Mouse (Mus musculus): ENCODE measurements at regions not wholly inside any gene's neighbourhood (a gene's known extent, or its start where the extent isn't known, plus 50 kb on each side); places are given as distances from the start of the nearest gene placed in this dataset.
"Not testable (repeated sequence)": the region's sequence is repeated elsewhere in the genome, so short reads cannot be mapped to it uniquely, and the experiment has no call there.

DNA sequence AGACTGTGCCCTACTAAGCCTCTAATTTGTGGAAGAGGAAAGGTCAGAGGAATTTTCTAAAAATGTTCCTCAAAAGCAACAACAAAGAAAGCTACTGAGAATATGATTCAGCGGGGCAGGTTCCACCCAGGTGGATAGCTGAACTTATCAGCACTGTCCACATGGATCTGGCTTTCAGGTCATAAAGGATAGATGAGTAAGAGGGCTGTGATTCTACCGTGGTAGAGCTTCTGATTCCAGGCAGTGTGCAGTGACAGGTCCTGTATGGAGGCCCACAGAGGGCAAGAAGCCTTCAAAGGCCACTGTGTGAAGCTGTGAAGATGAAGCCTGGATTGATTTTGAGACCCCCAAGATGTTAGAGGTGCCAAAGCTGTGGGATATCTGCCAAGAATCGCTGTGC lies 51.8 kb downstream of the Teddm3 start:
- DNase-seq (ENCODE audit: low spot score), result not testable (repeated sequence)

DNA sequence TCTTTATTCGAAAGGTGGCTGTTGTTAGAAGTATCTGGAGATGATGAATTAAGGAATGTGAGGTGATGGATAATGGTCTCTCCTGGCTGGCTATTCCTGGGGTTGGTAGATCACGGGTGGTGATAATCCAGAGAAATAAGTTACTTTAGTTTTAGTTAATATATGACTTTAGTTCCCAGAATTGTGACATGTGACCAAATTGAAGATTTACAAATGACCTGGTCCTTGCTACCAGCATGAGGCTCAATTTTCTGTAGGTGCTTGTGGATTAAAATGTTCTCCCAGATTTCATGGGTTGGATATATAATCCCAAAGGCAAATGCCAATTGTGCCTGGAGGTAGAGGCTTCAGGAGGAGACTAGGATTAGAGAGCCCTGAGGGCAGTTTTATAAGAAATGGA lies 53.7 kb downstream of the Teddm3 start:
- DNase-seq (ENCODE audit: low spot score), result not testable (repeated sequence)

DNA sequence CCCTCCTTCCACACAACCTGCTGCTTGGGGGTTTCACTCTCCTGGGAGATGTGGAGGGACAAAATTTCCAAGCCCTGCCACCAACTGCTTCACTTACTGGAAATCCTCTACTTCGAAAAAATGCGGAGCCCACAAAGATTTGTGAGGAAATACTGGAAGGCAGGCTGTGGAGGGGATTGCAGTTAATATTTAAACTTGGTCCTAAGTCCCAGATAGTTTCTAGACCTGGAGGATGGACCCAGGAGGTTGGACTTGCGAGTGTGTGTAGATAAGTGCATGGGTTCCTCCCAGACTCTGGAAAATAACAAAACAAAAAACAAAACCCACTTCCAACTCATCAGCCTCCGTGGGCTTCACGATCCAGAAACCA lies 79.0 kb downstream of the Teddm3 start:
- no peak for DNase-seq (ENCODE audit: low spot score)

DNA sequence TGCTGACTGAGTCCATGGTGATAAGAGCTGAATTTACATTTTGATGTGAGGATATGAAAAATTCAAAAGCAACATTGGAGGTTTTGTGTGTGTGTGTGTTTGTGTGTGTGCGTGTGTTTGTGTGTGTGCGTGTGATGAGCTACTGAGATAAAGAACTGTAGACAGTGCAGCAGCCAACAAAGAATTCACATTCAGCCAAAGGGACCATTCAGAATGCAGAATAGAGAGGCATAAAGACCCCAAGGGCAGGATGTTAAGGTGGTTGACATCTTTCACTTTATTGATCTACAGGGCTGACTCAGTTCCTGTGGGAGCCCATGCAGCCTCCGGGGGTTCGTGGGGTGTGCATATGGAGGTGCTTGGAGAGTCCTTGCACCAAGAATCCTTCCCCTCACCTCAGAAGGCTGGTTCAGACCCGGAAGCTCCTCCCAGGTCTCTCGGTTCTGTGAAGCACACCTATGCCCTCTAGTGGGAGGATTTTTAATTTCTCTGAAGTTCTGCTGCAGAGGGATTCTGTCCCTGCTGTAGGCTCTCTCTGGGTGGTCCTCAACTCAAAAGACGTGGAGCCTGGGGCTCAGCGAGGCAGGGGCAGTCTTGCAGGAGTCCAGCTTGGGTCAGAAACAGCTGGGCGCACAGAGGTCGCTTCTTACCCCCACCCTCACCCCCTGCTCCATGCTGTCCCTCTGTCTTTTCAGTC lies 79.6 kb downstream of the Teddm3 start:
- DNase-seq (ENCODE audit: low spot score), result not testable (repeated sequence)

DNA sequence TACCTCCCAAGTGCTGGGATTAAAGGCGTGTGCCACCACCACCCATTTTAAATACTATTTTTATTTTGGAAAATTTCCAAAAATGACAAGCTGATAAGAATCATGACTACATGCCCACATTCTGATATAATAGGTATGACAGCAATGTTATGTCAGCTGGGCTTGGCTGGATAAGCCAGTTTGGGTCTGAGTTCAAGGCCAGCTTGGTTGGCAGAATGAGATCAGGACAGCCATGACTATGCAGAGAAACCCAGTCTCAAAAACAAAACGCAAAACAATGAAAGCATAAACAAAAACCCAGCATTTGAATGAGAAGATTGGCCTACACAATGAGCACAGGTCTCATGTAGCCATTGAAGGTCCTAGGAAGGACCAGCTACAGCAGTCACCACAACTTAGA lies 93.6 kb downstream of the Teddm3 start:
- DNase-seq (ENCODE audit: low spot score), result no peak

DNA sequence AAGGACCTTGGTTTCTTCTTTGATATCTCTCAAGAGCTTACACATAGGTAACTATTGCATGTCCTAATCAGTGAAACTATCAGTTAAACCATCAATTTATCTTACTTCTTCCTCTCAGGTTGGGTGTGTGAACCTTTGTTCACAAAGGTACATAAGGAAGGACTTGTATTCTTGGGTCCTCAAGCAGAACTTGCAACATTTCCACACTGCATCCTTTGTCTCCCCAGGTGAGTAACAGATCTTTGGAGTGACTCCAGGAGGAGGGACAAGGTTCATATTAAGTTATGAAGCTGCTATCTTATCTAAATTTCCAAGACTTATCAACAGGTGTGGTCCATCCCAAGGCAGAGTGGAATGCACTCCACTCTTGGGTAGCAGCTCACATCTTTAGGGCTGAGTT lies 99.0 kb downstream of the Teddm3 start:
- DNase-seq (ENCODE audit: low spot score), result no peak

DNA sequence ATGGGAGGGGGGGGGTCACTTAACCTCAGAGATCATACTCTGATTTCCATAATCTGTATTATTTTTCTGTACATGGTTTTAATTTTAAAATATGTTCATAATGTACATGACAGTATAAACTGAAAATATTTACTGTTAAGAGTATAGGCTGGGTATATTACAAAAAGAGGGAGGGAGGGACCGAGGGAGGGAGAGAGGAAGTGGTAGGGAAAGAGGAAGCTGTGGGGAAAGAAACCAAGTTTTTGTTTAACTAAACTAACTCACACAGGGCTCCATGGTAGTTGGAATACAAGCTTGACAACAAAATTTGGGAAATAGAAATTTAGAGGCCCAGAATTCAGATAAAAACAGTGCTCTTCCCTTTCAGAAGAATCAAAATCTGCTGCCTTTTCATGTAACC lies 131.7 kb downstream of the Teddm3 start:
- DNase-seq (ENCODE audit: low spot score), result not testable (repeated sequence)

DNA sequence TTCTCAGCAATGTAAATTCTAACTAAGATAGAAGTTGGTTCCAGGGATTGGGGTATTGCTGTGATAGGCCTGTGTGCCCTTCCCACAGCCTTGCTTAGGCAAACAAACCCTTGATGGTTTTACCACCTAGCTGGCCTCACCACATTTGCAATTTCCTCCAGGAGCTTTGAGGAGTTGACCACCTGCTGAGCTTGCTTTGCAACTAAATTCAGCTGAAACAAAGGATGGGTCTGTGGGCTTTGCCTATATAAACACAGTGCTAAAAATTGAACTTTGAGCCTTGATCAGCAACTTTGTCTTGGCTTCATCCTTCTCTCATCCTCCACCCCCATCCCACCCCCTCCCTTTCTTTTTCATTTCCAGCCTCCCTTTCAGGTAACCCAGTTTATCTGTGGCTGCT lies 148.9 kb downstream of the Teddm3 start:
- no peak for DNase-seq (ENCODE audit: low spot score)

DNA sequence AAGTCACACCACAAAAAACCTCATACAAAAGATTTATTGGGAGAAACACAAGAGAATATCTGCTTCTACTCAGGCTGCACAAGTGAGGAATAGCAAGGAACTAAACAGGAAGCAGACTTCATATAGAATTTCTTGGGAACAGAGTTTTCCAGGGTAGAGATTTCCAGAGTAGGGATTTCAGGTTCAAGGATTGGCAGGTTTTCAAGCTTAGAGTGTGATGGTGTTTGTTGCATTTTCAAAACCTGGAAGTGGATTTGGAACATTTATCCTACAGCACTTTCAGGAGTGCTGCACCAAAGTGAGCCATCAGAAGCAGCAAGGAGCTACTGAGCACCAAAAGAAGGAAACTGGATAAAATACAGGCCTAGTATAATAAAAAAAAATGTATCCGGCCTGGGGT lies 152.7 kb downstream of the Teddm3 start:
- DNase-seq (ENCODE audit: low spot score), result no peak

DNA sequence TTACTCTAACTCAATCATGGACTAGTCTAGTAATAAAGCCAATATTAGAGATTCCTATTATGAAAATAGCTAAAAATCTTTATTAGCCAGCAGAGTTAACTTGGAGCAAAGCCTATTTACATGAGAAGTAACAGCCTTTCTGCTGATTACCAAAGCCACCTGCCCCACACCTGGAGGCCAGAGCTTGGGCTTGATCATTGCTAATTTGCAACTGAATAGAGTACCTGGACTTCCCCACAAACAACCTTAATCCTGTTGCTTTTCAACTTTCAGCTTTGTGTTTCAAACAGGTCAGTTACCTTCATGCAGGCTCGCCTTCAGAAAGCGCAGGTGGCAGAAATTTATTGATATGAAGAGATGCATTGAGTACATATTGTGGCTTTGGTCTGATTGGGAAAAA lies 163.3 kb downstream of the Teddm3 start:
- DNase-seq (ENCODE audit: low spot score), result no peak

DNA sequence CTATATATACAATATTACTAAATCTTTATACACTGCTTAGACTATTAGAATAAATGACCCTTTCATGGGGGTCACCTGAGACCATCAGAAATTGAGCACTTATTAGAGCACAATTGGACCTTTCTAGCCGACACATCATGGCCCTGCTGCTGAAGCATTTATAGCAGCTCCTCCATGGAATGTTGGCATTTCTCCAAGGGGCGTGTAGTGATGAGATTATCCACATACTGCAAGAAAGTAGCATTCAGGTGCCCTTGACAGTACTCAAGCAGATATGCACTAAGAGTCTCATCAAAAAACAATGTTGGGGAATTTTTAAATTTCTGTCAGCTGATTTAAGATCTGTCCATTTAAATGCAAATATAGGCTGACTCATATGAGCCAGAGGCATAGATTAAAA lies 178.4 kb downstream of the Teddm3 start:
- peak; percentile 10 for DNase-seq (ENCODE audit: low spot score)

DNA sequence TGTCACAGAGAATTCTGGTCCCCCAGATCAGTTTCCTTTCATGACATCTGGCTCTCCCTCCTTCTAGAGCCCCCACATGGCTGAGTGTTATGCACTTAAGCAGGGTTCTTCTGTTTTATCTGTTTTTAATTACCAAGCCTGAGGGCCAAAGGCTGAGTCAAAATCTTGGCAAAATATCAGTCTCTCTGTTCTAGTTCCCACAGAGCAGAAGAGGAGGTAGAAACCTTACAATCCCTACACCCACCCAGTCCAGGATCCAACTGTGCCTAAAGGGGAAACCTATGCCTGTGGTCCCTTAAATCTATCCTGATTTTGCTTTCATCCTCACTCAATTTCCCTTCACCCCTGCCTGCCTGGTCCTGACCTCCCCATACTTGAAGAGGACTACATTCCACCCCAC lies 181.4 kb downstream of the Teddm3 start:
- DNase-seq (ENCODE audit: low spot score), result no peak

DNA sequence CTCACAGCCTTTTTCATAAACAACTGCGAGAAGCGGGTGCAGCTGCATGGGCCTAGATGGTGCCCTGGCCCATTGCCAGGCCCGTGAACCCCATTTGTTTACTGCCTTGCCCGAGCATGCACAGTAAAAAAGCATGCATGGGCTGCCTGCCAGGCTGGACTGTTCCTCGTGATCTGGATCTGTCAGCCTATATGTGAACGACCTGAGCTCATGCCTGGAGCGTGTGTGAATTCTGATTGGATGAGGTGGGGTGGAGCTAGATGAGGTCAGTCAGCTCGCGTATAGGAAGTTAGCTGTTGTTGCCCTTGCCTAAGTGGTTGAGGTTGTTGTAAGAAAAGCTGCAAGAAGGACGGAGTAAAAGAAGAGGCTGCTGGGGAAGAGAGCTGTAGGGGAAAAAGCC lies 194.9 kb downstream of the Teddm3 start:
- peak; percentile 69 for DNase-seq (ENCODE audit: low spot score)

DNA sequence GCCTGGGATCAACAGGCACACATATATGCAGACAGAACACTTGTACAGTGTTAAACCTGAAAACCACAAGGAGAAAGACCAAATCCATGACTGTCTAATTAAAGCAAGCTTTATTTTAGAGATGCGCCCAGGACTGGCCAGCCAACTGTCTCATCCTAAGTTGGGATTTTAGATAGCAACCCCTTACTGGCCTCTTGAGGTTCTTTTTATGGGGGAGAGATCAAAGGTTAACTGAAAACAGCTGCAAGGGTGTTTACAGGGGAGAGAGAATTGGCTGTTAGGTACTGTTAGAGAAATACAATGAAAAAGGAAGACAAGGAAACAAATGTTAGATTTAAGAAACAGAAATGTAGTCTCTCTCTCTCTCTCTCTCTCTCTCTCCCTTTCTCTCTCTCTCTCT lies 202.4 kb upstream of the Thpo start:
- DNase-seq (ENCODE audit: low spot score), result no peak

DNA sequence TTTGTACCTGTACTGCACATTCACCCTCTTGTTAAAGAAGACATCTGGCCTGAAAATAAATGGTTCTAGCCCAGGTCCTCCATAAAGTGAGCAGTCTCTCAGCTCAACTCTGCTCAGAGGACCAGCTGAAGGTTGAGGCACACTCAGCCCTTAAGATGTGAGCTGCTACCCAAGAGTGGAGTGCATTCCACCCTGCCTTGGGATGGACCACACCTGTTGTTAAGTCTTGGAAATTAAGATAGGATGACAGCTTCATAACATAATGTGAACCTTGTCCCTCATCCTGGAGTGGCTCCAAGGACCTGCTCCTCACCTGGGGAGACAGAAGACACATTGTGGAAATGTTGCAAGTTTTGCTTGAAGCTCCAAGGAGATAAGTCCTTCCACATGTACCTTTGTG lies 200.5 kb upstream of the Thpo start:
- DNase-seq (ENCODE audit: low spot score), result not testable (repeated sequence)

DNA sequence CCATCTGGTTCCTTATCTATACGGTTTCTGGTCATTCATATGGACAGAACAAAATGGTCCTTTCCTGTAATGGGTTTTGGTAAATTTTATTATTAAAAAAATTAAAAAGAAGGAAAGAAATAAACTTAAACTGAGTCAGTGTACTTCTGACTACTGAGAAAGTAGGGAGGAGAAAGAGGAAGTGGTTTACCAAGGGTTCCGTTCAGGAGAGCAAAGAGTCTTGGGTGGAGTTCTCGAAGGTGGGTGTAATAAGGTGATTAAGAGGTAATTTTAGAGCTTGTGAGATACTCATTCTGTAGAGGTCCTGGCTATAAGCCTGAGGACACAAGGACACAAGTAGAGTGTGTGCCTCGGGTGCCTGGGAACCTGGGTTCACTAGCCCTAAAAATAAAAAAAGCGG lies 195.7 kb upstream of the Thpo start:
- not testable (repeated sequence) for DNase-seq (ENCODE audit: low spot score)

DNA sequence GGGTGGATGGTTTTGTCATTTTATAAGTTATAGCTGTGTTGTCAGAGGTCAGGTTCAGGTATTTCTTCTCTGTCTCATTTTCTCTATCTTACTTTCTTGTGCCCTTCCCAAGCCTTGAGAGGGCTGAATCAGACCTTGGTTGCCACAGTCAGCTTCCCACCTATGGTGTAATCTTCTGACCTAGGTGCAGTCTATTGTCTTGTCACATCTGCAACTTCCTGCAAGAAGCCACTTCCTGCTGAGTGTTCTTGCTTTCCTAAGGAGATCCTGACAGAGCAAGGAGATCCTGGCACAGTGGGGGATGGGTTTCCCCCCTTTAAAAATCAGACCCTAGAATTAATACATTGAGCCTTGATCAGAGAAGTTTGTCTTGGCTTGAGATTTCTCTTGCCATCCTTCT lies 191.5 kb upstream of the Thpo start:
- DNase-seq (ENCODE audit: low spot score), result not testable (repeated sequence)

DNA sequence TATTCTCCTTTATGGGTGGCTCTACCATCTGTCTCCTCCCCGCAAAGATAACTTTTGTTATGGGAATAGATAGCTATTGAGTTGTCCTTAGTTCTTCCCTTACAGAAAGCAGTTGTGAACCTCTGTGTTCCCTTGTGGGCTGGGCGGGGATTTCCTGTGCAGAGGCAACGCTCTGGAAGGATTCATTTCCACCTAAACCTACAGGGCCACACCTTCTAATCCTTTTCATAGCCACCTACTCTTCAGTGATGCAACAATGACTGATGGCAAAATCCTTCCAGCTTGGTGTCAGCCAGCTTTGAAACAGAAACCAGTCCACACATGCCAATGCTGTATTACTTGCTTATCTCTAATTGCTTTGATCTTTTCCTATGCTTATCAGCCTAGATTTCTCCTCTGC lies 176.6 kb upstream of the Thpo start:
- not testable (repeated sequence) for DNase-seq (ENCODE audit: low spot score)

DNA sequence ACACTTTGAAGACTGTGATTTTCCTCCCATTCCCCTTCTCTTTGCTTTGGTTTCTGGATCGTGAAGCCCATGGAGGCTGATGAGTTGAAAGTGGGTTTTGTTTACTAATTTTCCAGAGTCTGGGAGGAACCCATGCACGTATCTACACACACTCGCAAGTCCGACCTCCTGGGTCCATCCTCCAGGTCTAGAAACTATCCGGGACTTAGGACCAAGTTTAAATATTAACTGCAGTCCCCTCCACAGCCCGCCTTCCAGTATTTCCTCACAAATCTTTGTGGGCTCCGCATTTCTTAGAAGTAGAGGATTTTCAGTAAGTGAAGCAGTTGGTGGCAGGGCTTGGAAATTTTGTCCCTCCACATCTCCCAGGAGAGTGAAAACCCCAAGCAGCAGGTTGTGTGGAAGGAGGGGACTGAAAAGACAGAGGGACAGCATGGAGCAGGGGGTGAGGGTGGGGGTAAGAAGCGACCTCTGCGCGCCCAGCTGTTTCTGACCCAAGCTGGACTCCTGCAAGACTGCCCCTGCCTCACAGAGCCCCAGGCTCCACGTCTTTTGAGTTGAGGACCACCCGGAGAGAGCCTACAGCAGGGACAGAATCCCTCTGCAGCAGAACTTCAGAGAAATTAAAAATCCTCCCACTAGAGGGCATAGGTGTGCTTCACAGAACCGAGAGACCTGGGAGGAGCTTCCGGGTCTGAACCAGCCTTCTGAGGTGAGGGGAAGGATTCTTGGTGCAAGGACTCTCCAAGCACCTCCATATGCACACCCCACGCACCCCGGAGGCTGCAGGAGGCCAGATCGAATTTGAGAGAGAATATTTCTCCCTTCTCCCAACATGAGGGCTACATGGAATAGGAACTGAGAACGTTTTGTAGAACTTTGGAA lies 174.4 kb upstream of the Thpo start:
- DNase-seq (ENCODE audit: low spot score), result not testable (repeated sequence)

DNA sequence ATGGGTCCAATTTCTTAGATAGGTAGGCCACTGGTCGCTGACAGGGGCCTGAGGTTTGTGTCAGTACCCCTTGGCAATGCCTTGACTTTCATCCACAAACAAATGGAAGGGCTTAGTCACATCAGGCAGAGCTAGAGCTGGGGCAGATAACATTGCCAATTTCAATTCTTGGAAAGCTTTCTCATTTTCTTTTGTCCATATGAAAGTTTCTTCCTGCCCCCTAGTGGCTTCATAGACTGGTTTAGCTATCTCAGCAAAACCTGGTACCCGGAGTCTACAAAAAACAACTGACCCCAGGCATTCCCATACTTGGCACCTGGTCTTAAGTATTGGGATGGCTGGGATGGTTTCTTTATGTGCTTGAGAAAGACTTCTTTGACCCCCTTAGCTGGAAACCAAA lies 161.4 kb upstream of the Thpo start:
- peak; percentile 9 for DNase-seq (ENCODE audit: low spot score)

DNA sequence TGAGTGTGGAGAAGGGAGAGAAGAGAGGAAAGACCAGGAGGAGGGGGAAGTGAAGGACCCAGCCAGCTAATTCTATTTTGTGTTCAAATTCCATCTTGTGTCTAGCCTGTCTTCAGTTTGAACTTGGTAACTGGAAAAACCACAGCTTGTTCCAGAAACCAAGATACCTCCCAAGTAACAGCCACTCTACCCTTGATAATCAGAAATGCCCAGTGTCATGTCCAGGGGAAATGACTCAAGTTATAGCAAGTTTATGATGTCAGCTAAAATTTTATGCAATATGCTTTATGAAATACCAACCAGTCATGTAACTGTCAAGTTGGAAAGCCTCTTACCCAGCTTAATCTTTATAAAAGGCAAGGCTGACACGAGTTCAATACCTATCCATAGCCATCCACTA lies 137.4 kb upstream of the Thpo start:
- no peak for DNase-seq (ENCODE audit: low spot score)

DNA sequence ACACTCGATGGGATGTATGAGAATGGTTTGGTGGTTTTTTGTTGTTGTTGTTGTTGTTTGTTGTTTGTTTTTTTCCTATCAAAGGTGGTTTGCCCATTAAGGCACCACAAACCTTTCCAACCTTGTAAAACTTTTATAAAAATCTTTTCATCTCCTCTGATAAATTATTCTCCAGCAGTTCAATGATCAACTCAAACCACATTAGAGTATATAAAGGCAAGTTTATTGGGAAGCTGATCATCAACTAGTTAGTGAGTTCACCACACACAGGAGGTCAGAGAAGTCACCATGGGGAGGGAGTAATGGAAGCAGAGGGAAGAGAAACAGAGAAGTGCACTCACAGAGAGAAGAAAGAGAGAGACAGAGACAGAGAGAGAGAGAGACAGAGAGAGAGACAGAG lies 132.5 kb upstream of the Thpo start:
- DNase-seq (ENCODE audit: low spot score), result no peak

DNA sequence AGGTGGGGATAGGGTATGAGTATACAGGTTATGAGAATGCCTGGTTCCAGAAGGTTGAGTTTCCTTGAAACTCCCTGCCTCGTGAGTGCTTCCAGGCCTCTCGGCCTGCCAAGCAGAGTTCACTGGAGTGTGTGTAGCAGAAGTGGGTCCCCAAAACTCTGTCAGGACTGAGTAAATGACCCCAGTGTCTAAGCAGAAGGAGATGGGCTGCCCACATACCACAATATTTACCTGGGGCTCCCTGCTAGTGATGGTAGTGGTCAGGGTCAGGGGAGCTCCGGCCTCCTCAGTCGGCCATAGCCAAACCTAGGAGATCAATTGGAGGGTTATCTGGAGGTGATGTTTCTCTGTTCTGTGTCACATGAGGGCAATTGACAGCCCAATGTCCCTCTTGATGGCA lies 126.9 kb upstream of the Thpo start:
- no peak for DNase-seq (ENCODE audit: low spot score)

DNA sequence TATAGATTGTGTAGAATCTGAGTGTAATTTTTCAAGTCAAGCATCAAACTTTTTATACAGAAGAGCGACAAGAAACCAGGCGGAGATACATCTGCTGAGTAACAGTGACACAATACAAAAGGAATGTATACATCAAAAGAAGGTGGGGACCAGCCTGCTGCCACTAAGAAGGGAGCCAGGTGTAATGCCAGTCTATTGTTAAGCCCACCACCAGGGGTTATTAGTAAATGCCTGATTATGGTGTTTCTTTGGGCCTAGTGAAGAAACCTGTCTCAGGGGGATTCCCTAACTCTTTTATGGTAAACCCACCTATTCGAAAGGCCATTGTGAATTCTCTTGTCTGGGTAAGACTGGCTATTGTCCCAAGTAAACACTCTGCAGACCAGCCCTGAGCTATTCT lies 126.3 kb upstream of the Thpo start:
- not testable (repeated sequence) for DNase-seq (ENCODE audit: low spot score)

Data from urinary bladder, postnatal 14 days (tissue).